Mouse (Mus musculus): ENCODE results near the gene C2cd2l. TPM values are rescaled to one million over a fixed set of nuclear protein-coding genes. Genes with fewer than 3 reads are reported as not detected.

The C2cd2l gene
- polyA plus RNA-seq, 1 experiment from 2014 or later: 10.1 TPM

DNA sequence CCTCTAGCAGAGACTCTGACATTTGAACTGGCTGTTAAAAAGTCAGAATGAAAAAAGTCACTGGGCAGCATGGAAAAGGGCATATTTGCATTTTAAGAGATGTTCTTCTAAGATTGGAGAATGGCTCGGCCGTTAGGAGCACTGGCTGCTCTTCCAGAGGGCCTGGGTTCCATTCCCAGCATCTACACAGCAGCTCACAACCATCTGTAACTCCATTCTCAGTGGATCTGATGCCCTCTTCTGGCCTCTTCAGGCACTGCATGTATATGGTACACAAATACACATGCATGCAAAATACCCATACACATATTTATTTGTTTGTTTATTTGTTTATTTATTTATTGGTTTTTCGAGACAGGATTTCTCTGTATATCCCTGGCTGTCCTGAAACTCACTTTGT, 51.0 kb downstream of the C2cd2l start:
- H3K27me3 ChIP-seq (ENCODE audit: control insufficient read depth, insufficient read depth, low read length): no peaks in the 10 kb centered on the region
- H3K4me1 ChIP-seq (replicated peaks; ENCODE audit: control insufficient read depth, insufficient read depth, low read length): no peaks in the 10 kb centered on the region
- no peak overlapping the region for H3K4me3 ChIP-seq (ENCODE audit: low read depth, low read length)
- no peak overlapping the region for H3K9ac ChIP-seq (ENCODE audit: low read depth, low read length)
- DNase-seq (ENCODE audit: low spot score): no peak
- 84% methylated on average over 3 of the region's 3 CpGs for WGBS
- ATAC-seq (ENCODE audit: low FRiP score): no peak
- no peak overlapping the region for H3K4me2 ChIP-seq (replicated peaks; ENCODE audit: low read depth, low read length)
- no peaks in the 10 kb centered on the region for H3K9me3 ChIP-seq (ENCODE audit: control insufficient read depth, low read length)
- H3K36me3 ChIP-seq (ENCODE audit: control insufficient read depth, insufficient read depth, low read length): no peaks in the 10 kb centered on the region
- H3K27ac ChIP-seq (ENCODE audit: low read depth, low read length): no peak overlapping the region

DNA sequence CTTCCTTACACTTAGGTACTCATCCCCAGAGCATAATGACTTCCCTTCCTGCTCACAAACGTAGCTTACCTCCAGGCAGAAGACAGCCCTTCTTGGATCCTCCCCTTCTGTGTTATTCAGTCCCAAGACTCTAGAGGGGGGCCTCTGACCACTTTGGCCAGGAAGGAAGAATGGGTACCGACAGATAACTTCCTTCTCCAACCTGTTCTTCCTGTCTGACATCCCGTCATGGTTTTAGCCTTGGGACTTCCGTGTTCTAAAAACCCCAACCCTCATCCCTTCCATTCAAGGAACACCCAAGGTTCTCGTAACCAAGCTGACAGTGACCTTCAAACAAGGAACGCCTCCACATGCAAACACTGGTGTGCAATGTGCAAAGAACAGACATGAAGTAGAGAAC, 51.7 kb downstream of the C2cd2l start, which contains the start of gene Nlrx1:
TSS of gene Nlrx1 (minus strand) at position 168 of the 400 bp plus-strand sequence.
- Histone ChIP-seq H3K27ac (ENCODE audit: low read depth, low read length) (no peak within 1 kb of the TSS), H3K36me3 (ENCODE audit: control insufficient read depth, insufficient read depth, low read length) (no peaks in the 10 kb centered on the region), H3K9ac (ENCODE audit: low read depth, low read length) (peak within 1 kb of the TSS; percentile 74), H3K4me3 (ENCODE audit: low read depth, low read length) (peak within 1 kb of the TSS; percentile 38), H3K4me2 (replicated peaks; ENCODE audit: low read depth, low read length) (peak within 1 kb of the TSS; percentile 60), H3K4me1 (replicated peaks; ENCODE audit: control insufficient read depth, insufficient read depth, low read length) (no peaks in the 10 kb centered on the region), H3K27me3 (ENCODE audit: control insufficient read depth, insufficient read depth, low read length) (no peaks in the 10 kb centered on the region), H3K9me3 (ENCODE audit: control insufficient read depth, low read length) (no peaks in the 10 kb centered on the region)
- no peak for DNase-seq (ENCODE audit: low spot score)
- ATAC-seq (ENCODE audit: low FRiP score): no peak
- WGBS: 87% methylated on average over 6 of the region's 6 CpGs

DNA sequence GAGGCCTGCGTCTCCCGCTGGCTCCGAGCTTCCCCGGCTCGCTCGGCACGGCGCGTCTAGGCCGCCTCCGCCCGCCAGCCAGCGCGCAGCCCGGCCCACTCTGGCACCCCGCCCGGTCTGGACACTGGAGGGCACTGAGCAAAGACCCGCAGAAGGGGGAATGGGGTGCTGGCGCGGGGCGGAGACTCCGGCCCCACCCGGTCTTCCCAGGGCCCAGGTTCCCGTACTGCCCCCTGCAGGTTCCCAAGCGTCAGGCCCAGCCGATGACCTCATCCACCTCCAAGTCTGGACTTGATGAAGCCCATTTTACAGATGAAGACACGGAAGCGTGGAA, 52.1 kb downstream of the C2cd2l start:
- Histone ChIP-seq H3K4me2 (replicated peaks; ENCODE audit: low read depth, low read length) (peak overlapping the region; percentile 60), H3K27me3 (ENCODE audit: control insufficient read depth, insufficient read depth, low read length) (no peaks in the 10 kb centered on the region), H3K9me3 (ENCODE audit: control insufficient read depth, low read length) (no peaks in the 10 kb centered on the region), H3K27ac (ENCODE audit: low read depth, low read length) (no peak overlapping the region), H3K4me1 (replicated peaks; ENCODE audit: control insufficient read depth, insufficient read depth, low read length) (no peaks in the 10 kb centered on the region), H3K4me3 (ENCODE audit: low read depth, low read length) (peak overlapping the region; percentile 38), H3K36me3 (ENCODE audit: control insufficient read depth, insufficient read depth, low read length) (no peaks in the 10 kb centered on the region), H3K9ac (ENCODE audit: low read depth, low read length) (peak overlapping the region; percentile 74)
- peak; percentile 80 for DNase-seq (ENCODE audit: low spot score)
- WGBS: 7% methylated on average over 28 of the region's 28 CpGs
- peak; percentile 67; the same call in 1 of the 2 replicates for ATAC-seq (ENCODE audit: low FRiP score)

DNA sequence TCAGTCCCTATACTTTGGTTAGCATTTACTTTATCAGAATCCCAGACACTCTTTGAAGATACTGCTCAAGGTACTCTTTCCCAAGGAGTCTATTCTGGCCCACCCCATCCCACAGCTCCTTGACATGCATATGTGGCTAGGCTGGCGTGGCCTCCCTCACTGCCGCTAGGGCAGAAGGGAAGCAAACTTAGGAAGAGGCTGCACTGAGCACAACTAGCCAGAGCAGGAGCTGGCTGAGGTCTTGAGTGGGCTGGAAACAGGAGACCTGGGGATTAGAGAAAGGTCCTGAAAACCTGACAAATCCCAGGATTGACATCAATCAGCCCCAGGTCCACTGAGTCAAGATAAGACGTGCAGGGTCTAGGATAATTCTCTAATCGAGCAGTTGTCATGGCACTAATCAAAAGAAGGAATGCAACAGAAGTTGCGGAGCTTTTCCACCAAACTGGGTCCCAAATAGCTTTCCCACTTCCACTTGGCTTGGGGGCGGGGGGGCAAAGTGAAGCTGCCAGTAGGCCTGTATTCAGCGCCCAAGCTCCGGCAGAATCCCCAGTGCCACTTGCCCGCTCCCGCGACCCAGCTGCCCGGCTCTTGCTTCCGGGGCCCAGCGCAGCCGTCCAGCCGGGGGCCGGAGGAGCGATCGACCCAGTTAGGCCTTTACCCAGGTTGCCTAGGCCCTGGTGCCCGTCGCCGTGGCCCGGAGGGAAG, 52.6 kb downstream of the C2cd2l start:
- ATAC-seq (ENCODE audit: low FRiP score) (no peak; the same call in 1 of the 2 replicates), DNase-seq (ENCODE audit: low spot score) (no peak)
- H3K27me3 ChIP-seq (ENCODE audit: control insufficient read depth, insufficient read depth, low read length): no peaks in the 10 kb centered on the region
- 12% methylated on average over 23 of the region's 23 CpGs for WGBS
- peak overlapping the region; percentile 60 for H3K4me2 ChIP-seq (replicated peaks; ENCODE audit: low read depth, low read length)
- H3K4me1 ChIP-seq (replicated peaks; ENCODE audit: control insufficient read depth, insufficient read depth, low read length): no peaks in the 10 kb centered on the region
- H3K9me3 ChIP-seq (ENCODE audit: control insufficient read depth, low read length): no peaks in the 10 kb centered on the region
- H3K4me3 ChIP-seq (ENCODE audit: low read depth, low read length): peak overlapping the region; percentile 38
- no peak overlapping the region for H3K27ac ChIP-seq (ENCODE audit: low read depth, low read length)
- H3K9ac ChIP-seq (ENCODE audit: low read depth, low read length): peak overlapping the region; percentile 74
- H3K36me3 ChIP-seq (ENCODE audit: control insufficient read depth, insufficient read depth, low read length): no peaks in the 10 kb centered on the region

DNA sequence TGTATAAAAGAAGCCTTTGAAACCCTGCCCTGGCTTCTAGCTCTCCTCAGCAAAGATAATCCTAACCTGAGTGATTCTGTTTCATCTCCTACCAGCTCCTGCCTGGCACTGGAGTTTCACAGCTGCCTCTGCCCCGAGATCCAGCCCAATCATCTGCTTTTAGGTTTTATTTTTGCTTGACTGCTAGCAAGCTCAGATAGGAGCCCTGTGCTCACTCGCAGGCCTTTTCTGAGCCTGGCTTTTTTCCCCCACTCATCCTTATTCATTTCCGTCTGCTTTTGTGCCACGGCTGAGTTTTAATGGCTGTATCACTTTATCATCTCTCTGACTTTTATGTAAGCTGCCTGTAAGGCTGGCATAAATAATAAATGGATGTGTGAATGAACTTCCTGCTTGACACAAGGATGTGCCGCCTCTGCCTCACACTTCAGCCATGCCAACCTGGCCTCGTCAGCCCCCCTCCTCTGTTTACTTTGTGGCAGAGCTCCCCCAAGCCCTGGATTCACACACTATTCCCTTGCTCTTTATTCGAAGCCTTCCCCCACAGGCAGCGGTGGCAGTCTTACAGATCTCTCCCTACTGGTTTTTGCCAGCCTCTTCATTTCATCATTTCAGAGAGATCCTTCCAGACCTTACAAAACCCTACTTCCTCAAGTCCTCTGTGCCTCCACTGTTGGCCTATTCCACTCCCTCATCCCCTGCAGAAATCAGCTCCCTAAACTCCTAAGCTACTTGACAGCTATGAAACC, 53.4 kb downstream of the C2cd2l start:
- no peak overlapping the region for H3K27ac ChIP-seq (ENCODE audit: low read depth, low read length)
- H3K4me2 ChIP-seq (replicated peaks; ENCODE audit: low read depth, low read length): no peak overlapping the region; the same call in 1 of the 2 replicates
- ATAC-seq (ENCODE audit: low FRiP score) (no peak), DNase-seq (ENCODE audit: low spot score) (no peak)
- H3K9ac ChIP-seq (ENCODE audit: low read depth, low read length): no peak overlapping the region
- H3K4me1 ChIP-seq (replicated peaks; ENCODE audit: control insufficient read depth, insufficient read depth, low read length): no peaks in the 10 kb centered on the region
- H3K4me3 ChIP-seq (ENCODE audit: low read depth, low read length): no peak overlapping the region
- H3K27me3 ChIP-seq (ENCODE audit: control insufficient read depth, insufficient read depth, low read length): no peaks in the 10 kb centered on the region
- no peaks in the 10 kb centered on the region for H3K36me3 ChIP-seq (ENCODE audit: control insufficient read depth, insufficient read depth, low read length)
- no peaks in the 10 kb centered on the region for H3K9me3 ChIP-seq (ENCODE audit: control insufficient read depth, low read length)
- WGBS: 72% methylated on average over 8 of the region's 8 CpGs

DNA sequence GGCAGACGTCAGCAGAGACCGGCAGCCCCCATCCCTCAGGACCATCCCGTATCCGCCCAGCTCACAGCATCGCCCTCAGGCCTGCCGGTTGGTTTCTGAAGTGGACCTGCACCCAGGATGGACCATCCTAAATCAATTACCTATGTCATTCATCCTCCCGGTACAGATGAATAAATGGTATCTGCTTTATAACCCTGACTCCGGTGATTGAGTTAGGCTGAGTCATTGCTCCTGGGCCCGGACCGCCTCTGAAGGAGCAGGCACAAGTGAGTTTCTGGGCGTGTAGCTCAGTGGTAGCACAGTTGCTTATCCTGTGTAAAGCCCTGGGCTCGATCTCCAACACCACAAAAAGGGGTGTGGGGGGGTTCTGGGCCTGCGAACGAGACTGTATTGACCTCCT, 58.7 kb downstream of the C2cd2l start:
- H3K4me1 ChIP-seq (replicated peaks; ENCODE audit: control insufficient read depth, insufficient read depth, low read length): no peaks in the 10 kb centered on the region
- no peaks in the 10 kb centered on the region for H3K9me3 ChIP-seq (ENCODE audit: control insufficient read depth, low read length)
- H3K4me3 ChIP-seq (ENCODE audit: low read depth, low read length): no peak overlapping the region
- no peak for ATAC-seq (ENCODE audit: low FRiP score)
- H3K27me3 ChIP-seq (ENCODE audit: control insufficient read depth, insufficient read depth, low read length): no peaks in the 10 kb centered on the region
- DNase-seq (ENCODE audit: low spot score): no peak
- WGBS: 84% methylated on average over 14 of the region's 14 CpGs
- no peak overlapping the region for H3K9ac ChIP-seq (ENCODE audit: low read depth, low read length)
- no peak overlapping the region for H3K27ac ChIP-seq (ENCODE audit: low read depth, low read length)
- H3K36me3 ChIP-seq (ENCODE audit: control insufficient read depth, insufficient read depth, low read length): no peaks in the 10 kb centered on the region
- no peak overlapping the region for H3K4me2 ChIP-seq (replicated peaks; ENCODE audit: low read depth, low read length)

Other genes with a start within 250 kb of the C2cd2l start
- gene Mfrp, start 218.6 kb downstream of the C2cd2l start, polyA plus RNA-seq (2014; fragmentation: Nextera tagmentation; extraction: Ambion mirVana): 0.10 and 0.23 TPM in 2 replicates
- gene C1qtnf5, start 213.0 kb downstream of the C2cd2l start, polyA plus RNA-seq (2014; fragmentation: Nextera tagmentation; extraction: Ambion mirVana): 0.82 and 1.2 TPM in 2 replicates
- gene Gm49380, start 206.8 kb downstream of the C2cd2l start, polyA plus RNA-seq (2014; fragmentation: Nextera tagmentation; extraction: Ambion mirVana): 0.29 and 0.38 TPM in 2 replicates
- 43.7 and 51.8 TPM in 2 replicates for gene Rnf26, start 206.8 kb downstream of the C2cd2l start, polyA plus RNA-seq (2014; fragmentation: Nextera tagmentation; extraction: Ambion mirVana)
- gene Mcam, start 185.8 kb downstream of the C2cd2l start, polyA plus RNA-seq (2014; fragmentation: Nextera tagmentation; extraction: Ambion mirVana): 13.0 and 14.3 TPM in 2 replicates
- 22.7 and 24.7 TPM in 2 replicates for gene Cbl, start 86.2 kb downstream of the C2cd2l start, polyA plus RNA-seq (2014; fragmentation: Nextera tagmentation; extraction: Ambion mirVana)
- gene Ccdc153, start 79.6 kb downstream of the C2cd2l start, polyA plus RNA-seq (2014; fragmentation: Nextera tagmentation; extraction: Ambion mirVana): not detected in 2 replicates
- gene Pdzd3, start 68.8 kb downstream of the C2cd2l start, polyA plus RNA-seq (2014; fragmentation: Nextera tagmentation; extraction: Ambion mirVana): 0.13 TPM in 1 of 2 replicates, not detected in the other
- 1.9 and 2.9 TPM in 2 replicates for gene Nlrx1, start 51.7 kb downstream of the C2cd2l start, polyA plus RNA-seq (2014; fragmentation: Nextera tagmentation; extraction: Ambion mirVana)
- 2.9 and 5.7 TPM in 2 replicates for gene Abcg4, start 31.7 kb downstream of the C2cd2l start, polyA plus RNA-seq (2014; fragmentation: Nextera tagmentation; extraction: Ambion mirVana)
- gene Hinfp, start 14.6 kb downstream of the C2cd2l start, polyA plus RNA-seq (2014; fragmentation: Nextera tagmentation; extraction: Ambion mirVana): 23.1 and 23.2 TPM in 2 replicates
- 47.7 and 51.6 TPM in 2 replicates for gene Dpagt1, start 5.7 kb upstream of the C2cd2l start, polyA plus RNA-seq (2014; fragmentation: Nextera tagmentation; extraction: Ambion mirVana)
- gene H2afx, start 14.4 kb upstream of the C2cd2l start, polyA plus RNA-seq (2014; fragmentation: Nextera tagmentation; extraction: Ambion mirVana): 340 and 346 TPM in 2 replicates
- gene Hmbs, start 23.9 kb upstream of the C2cd2l start, polyA plus RNA-seq (2014; fragmentation: Nextera tagmentation; extraction: Ambion mirVana): 134 and 151 TPM in 2 replicates
- gene Vps11, start 41.4 kb upstream of the C2cd2l start, polyA plus RNA-seq (2014; fragmentation: Nextera tagmentation; extraction: Ambion mirVana): 23.4 and 31.5 TPM in 2 replicates
- gene Hyou1, start 59.2 kb upstream of the C2cd2l start, polyA plus RNA-seq (2014; fragmentation: Nextera tagmentation; extraction: Ambion mirVana): 29.7 and 31.8 TPM in 2 replicates
- gene Slc37a4, start 76.6 kb upstream of the C2cd2l start, polyA plus RNA-seq (2014; fragmentation: Nextera tagmentation; extraction: Ambion mirVana): 27.9 and 31.5 TPM in 2 replicates
- gene Rps25, start 86.9 kb upstream of the C2cd2l start, polyA plus RNA-seq (2014; fragmentation: Nextera tagmentation; extraction: Ambion mirVana): 1,535 and 1,670 TPM in 2 replicates
- 255 and 264 TPM in 2 replicates for gene Trappc4, start 87.3 kb upstream of the C2cd2l start, polyA plus RNA-seq (2014; fragmentation: Nextera tagmentation; extraction: Ambion mirVana)
- gene Ccdc84, start 98.3 kb upstream of the C2cd2l start, polyA plus RNA-seq (2014; fragmentation: Nextera tagmentation; extraction: Ambion mirVana): 21.7 and 22.0 TPM in 2 replicates
- not detected in 2 replicates for gene Foxr1, start 120.9 kb upstream of the C2cd2l start, polyA plus RNA-seq (2014; fragmentation: Nextera tagmentation; extraction: Ambion mirVana)
- 0.83 TPM in 1 of 2 replicates, not detected in the other for gene Upk2, start 134.7 kb upstream of the C2cd2l start, polyA plus RNA-seq (2014; fragmentation: Nextera tagmentation; extraction: Ambion mirVana)
- gene Bcl9l, start 162.5 kb upstream of the C2cd2l start, polyA plus RNA-seq (2014; fragmentation: Nextera tagmentation; extraction: Ambion mirVana): 8.6 and 10.1 TPM in 2 replicates
- 0.11 and 0.48 TPM in 2 replicates for gene Cxcr5, start 241.6 kb upstream of the C2cd2l start, polyA plus RNA-seq (2014; fragmentation: Nextera tagmentation; extraction: Ambion mirVana)